Mouse (Mus musculus) adrenal gland, adult 18-20 months (tissue): ENCODE data around the gene Dip2c. TPM values are rescaled to one million over a fixed set of nuclear protein-coding genes. Genes with fewer than 3 reads are reported as not detected.

Experiments
- DNase-seq, 2 experiments: peaks; one replicate each; pipeline ENCODE4 v3.0.0; 2021 to 2022; ENCODE audit warnings: low spot score in 2 of 2
- total RNA-seq, 2 experiments: library from RNA; stranded (reverse); gene quantifications; 1 replicate in 1 of 2; 2 replicates in 1 of 2; pipeline ENCODE4 v1.2.3; 2021

The Dip2c gene
- total RNA-seq, 2 experiments from 2014 or later: 13.9 to 27.2 TPM

GRCm38 (mm10) chr13:9421949-9422348 is 145.6 kb downstream of the Dip2c start:
- DNase-seq: no peak

GRCm38 (mm10) chr13:9422876-9423275 is 146.5 kb downstream of the Dip2c start:
- DNase-seq: no peak

- DNase-seq: no peak
These were observed 148.1 kb downstream of the Dip2c start for GRCm38 (mm10) chr13:9424434-9424833.

- no peak for DNase-seq
These were observed 149.9 kb downstream of the Dip2c start for GRCm38 (mm10) chr13:9426267-9426666.

GRCm38 (mm10) chr13:9426779-9427178 is 150.5 kb downstream of the Dip2c start:
- no peak for DNase-seq

- DNase-seq: no peak
These were observed 153.6 kb downstream of the Dip2c start for GRCm38 (mm10) chr13:9429884-9430283.

- no peak for DNase-seq
These were observed 154.4 kb downstream of the Dip2c start for GRCm38 (mm10) chr13:9430724-9431123.

GRCm38 (mm10) chr13:9431441-9431840 is 155.1 kb downstream of the Dip2c start:
- DNase-seq: no peak

- no peak for DNase-seq
These were observed 166.7 kb downstream of the Dip2c start for GRCm38 (mm10) chr13:9443066-9443465.

- DNase-seq: no peak
These were observed 169.4 kb downstream of the Dip2c start for GRCm38 (mm10) chr13:9445533-9446294.

- DNase-seq: no peak
These were observed 170.3 kb downstream of the Dip2c start for GRCm38 (mm10) chr13:9446448-9447115.

GRCm38 (mm10) chr13:9450276-9450675 is 173.9 kb downstream of the Dip2c start:
- no peak for DNase-seq

GRCm38 (mm10) chr13:9451952-9452351 is 175.6 kb downstream of the Dip2c start:
- DNase-seq: no peak

- DNase-seq: no peak
These were observed 178.3 kb downstream of the Dip2c start for GRCm38 (mm10) chr13:9454426-9455177.

GRCm38 (mm10) chr13:9455979-9456378 is 179.7 kb downstream of the Dip2c start:
- DNase-seq: no peak

- DNase-seq: no peak
These were observed 181.3 kb downstream of the Dip2c start for GRCm38 (mm10) chr13:9457420-9458308.

- no peak for DNase-seq
These were observed 188.1 kb downstream of the Dip2c start for GRCm38 (mm10) chr13:9464457-9464856.

- peak; percentile 40 to 56 for DNase-seq
These were observed 190.9 kb downstream of the Dip2c start for GRCm38 (mm10) chr13:9467216-9467615.

GRCm38 (mm10) chr13:9473383-9473782 is 197.1 kb downstream of the Dip2c start:
- DNase-seq: no peak

- no peak for DNase-seq
These were observed 205.4 kb downstream of the Dip2c start for GRCm38 (mm10) chr13:9481722-9482121.

- no peak for DNase-seq
These were observed 213.4 kb downstream of the Dip2c start for GRCm38 (mm10) chr13:9489696-9490095.
